Mouse (Mus musculus) kidney, adult 8-10 months (tissue): ENCODE results near the gene Gm28845.
A peak's percentile ranks its signal among the peaks of the same experiment; 100 is the strongest.

Source experiments
- DNase-seq, 2 experiments: peaks; one replicate each; pipeline ENCODE4 v3.0.0; 2022

The Gm28845 gene

GRCm38 (mm10) chr1:65119438-65119837, at the start of gene Gm28845:
Gm28845 (minus strand) TSS chr1:65119558.
- no peak for DNase-seq

- peak in 1 of 2 experiments; percentile 57 for DNase-seq
Measured at GRCm38 (mm10) chr1:65167496-65167895, 48.1 kb upstream of the Gm28845 start.

GRCm38 (mm10) chr1:65162210-65162609, 42.9 kb upstream of the Gm28845 start:
- DNase-seq: no peak

- no peak for DNase-seq
Measured at GRCm38 (mm10) chr1:65156111-65156510, 36.8 kb upstream of the Gm28845 start.

- DNase-seq: peak; percentile 88 to 92
Measured at GRCm38 (mm10) chr1:65154814-65155213, 35.5 kb upstream of the Gm28845 start.

GRCm38 (mm10) chr1:65147971-65148370, 28.6 kb upstream of the Gm28845 start:
- no peak for DNase-seq

- peak; percentile 54 to 64 for DNase-seq
Measured at GRCm38 (mm10) chr1:65147326-65147725, 28.0 kb upstream of the Gm28845 start.

- no peak for DNase-seq
Measured at GRCm38 (mm10) chr1:65146601-65147000, 27.2 kb upstream of the Gm28845 start.

- DNase-seq: peak in 1 of 2 experiments; percentile 54
Measured at GRCm38 (mm10) chr1:65144783-65145182, 25.4 kb upstream of the Gm28845 start.

- DNase-seq: no peak
Measured at GRCm38 (mm10) chr1:65137560-65137959, 18.2 kb upstream of the Gm28845 start.

GRCm38 (mm10) chr1:65132833-65133232, 13.5 kb upstream of the Gm28845 start:
- no peak for DNase-seq

GRCm38 (mm10) chr1:65131671-65132070, 12.3 kb upstream of the Gm28845 start:
- DNase-seq: no peak

- peak; percentile 64 to 78 for DNase-seq
Measured at GRCm38 (mm10) chr1:65130226-65130625, 10.9 kb upstream of the Gm28845 start.

GRCm38 (mm10) chr1:65129634-65130180, 10.3 kb upstream of the Gm28845 start:
- DNase-seq: peak; percentile 30 to 63

- no peak for DNase-seq
Measured at GRCm38 (mm10) chr1:65122574-65123372, 3.4 kb upstream of the Gm28845 start, which contains the start of gene D630023F18Rik. D630023F18Rik (minus strand) TSS chr1:65123214.

GRCm38 (mm10) chr1:65118150-65118913, 1.0 kb downstream of the Gm28845 start:
- peak; percentile 80 to 90 for DNase-seq

GRCm38 (mm10) chr1:65113536-65114172, 5.7 kb downstream of the Gm28845 start:
- peak in 1 of 2 experiments; percentile 32 for DNase-seq

- DNase-seq: peak in 1 of 2 experiments; percentile 40
Measured at GRCm38 (mm10) chr1:65112807-65113196, 6.6 kb downstream of the Gm28845 start.

- peak; percentile 74 to 78 for DNase-seq
Measured at GRCm38 (mm10) chr1:65112031-65112806, 7.1 kb downstream of the Gm28845 start.

- DNase-seq: no peak
Measured at GRCm38 (mm10) chr1:65109756-65110435, 9.5 kb downstream of the Gm28845 start.

- DNase-seq: no peak
Measured at GRCm38 (mm10) chr1:65109196-65109595, 10.2 kb downstream of the Gm28845 start.
